Mouse (Mus musculus) granulocyte monocyte progenitor cell, adult 5-6 weeks (primary cell): ENCODE data around the gene Dhx37. TPM values are rescaled to one million over a fixed set of nuclear protein-coding genes. Genes with fewer than 3 reads are reported as not detected.
"Not testable (repeated sequence)": the region's sequence is repeated elsewhere in the genome, so short reads cannot be mapped to it uniquely, and the experiment has no call there.

ENCODE experiments used
- ATAC-seq: replicated peaks from 2 replicates; pipeline ENCODE4 v1.8.0; 2016; ENCODE audit warnings: mild to moderate bottlenecking, moderate TSS enrichment, inconsistent platforms; ENCODE audit not compliant: poor library complexity, severe bottlenecking
- total RNA-seq, 2 experiments: library from RNA; stranded (forward) in 1 of 2; stranded (reverse) in 1 of 2; fragments of 200-712, 200-1000 nt in 1 of 2; fragments of >200 nt in 1 of 2; fragmentation: Nextera tagmentation in 1 of 2; gene quantifications; 2 replicates each; pipeline ENCODE4 v1.2.3; 2014 to 2017

The Dhx37 gene
- total RNA-seq, 2 experiments from 2014 or later = 16.8 to 56.7 TPM

- ATAC-seq = 0 out of 2 replicates have a peak, but pooled peaks have one; percentile 3
Measured at GRCm38 (mm10) chr5:125391609-125392008, 42.3 kb downstream of the Dhx37 start.

GRCm38 (mm10) chr5:125390906-125391477, 42.9 kb downstream of the Dhx37 start:
- no peak for ATAC-seq

GRCm38 (mm10) chr5:125389579-125390441, 44.1 kb downstream of the Dhx37 start, which contains the start of gene Ubc:
Gene Ubc (minus strand): TSS chr5:125390202.
- ATAC-seq = peak; percentile 41

- ATAC-seq = peak; percentile 43
Measured at GRCm38 (mm10) chr5:125389131-125389578, 44.8 kb downstream of the Dhx37 start, which contains the start of gene Gm10382. Gene Gm10382 (plus strand): TSS chr5:125389322.

GRCm38 (mm10) chr5:125388358-125389092, 45.4 kb downstream of the Dhx37 start:
- ATAC-seq = no peak

- not testable (repeated sequence) for ATAC-seq
Measured at GRCm38 (mm10) chr5:125387295-125387694, 46.6 kb downstream of the Dhx37 start.

- ATAC-seq = no peak
Measured at GRCm38 (mm10) chr5:125385215-125385940, 48.5 kb downstream of the Dhx37 start.

- ATAC-seq = no peak
Measured at GRCm38 (mm10) chr5:125384512-125385214, 49.3 kb downstream of the Dhx37 start.

- no peak for ATAC-seq
Measured at GRCm38 (mm10) chr5:125383637-125384420, 50.1 kb downstream of the Dhx37 start.

GRCm38 (mm10) chr5:125382673-125383558, 51.0 kb downstream of the Dhx37 start:
- ATAC-seq = peak; percentile 75

GRCm38 (mm10) chr5:125381954-125382672, 51.8 kb downstream of the Dhx37 start:
- ATAC-seq = no peak

- no peak for ATAC-seq
Measured at GRCm38 (mm10) chr5:125378919-125379318, 55.0 kb downstream of the Dhx37 start.

- no peak for ATAC-seq
Measured at GRCm38 (mm10) chr5:125377214-125377613, 56.7 kb downstream of the Dhx37 start.

- ATAC-seq = peak; percentile 56
Measured at GRCm38 (mm10) chr5:125375871-125376270, 58.0 kb downstream of the Dhx37 start.

- ATAC-seq = no peak
Measured at GRCm38 (mm10) chr5:125372027-125372426, 61.9 kb downstream of the Dhx37 start.

- ATAC-seq = no peak
Measured at GRCm38 (mm10) chr5:125370950-125371693, 62.8 kb downstream of the Dhx37 start.
